Mouse (Mus musculus) adrenal gland, adult 18-20 months (tissue): ENCODE data around the gene Rpl5. TPM values are rescaled to one million over a fixed set of nuclear protein-coding genes. Genes with fewer than 3 reads are reported as not detected.
A peak's percentile ranks its signal among the peaks of the same experiment; 100 is the strongest.
"Not testable (repeated sequence)": the region's sequence is repeated elsewhere in the genome, so short reads cannot be mapped to it uniquely, and the experiment has no call there.

Source experiments
- DNase-seq, 2 experiments: peaks; one replicate each; pipeline ENCODE4 v3.0.0; 2021 to 2022; ENCODE audit warnings: low spot score in 2 of 2
- long read RNA-seq, 2 experiments: library from polyadenylated mRNA; stranded (forward); transcript quantifications; one replicate each; pipeline ENCODE4 v2.0.0; 2021
- total RNA-seq, 2 experiments: library from RNA; stranded (reverse); gene quantifications; 1 replicate in 1 of 2; 2 replicates in 1 of 2; pipeline ENCODE4 v1.2.3; 2021

Gene Rpl5
- total RNA-seq = 10 to 100 TPM; 57.0 to 65.2 TPM
- long read RNA-seq, experiment 1, transcript Rpl5-204 (3 exons, 1,024 nt) = major isoform, 24 of 51 reads
- long read RNA-seq, experiment 1, transcript Rpl5-201 (8 exons, 2,045 nt) = major isoform, 24 of 51 reads
- long read RNA-seq, experiment 1, partial matches to known transcripts = 2 of 51 reads
- long read RNA-seq, experiment 1, other reads (novel, unspliced or antisense) = 1 of 51 reads
- long read RNA-seq, experiment 2, transcript Rpl5-204 (3 exons, 1,024 nt) = minor isoform, 95 of 208 reads
- long read RNA-seq, experiment 2, transcript Rpl5-201 (8 exons, 2,045 nt) = major isoform, 100 of 208 reads
- long read RNA-seq, experiment 2, partial matches to known transcripts = 6 of 208 reads
- long read RNA-seq, experiment 2, other reads (novel, unspliced or antisense) = 5 of 208 reads

- DNase-seq = peak; percentile 95 to 97
These were observed at the start of gene Rpl5 for GRCm38 (mm10) chr5:107900206-107901013. Rpl5 (plus strand) TSS chr5:107900502.

- DNase-seq = no peak
These were observed 46.5 kb upstream of the Rpl5 start for GRCm38 (mm10) chr5:107853807-107854206.

GRCm38 (mm10) chr5:107854556-107854955, 45.7 kb upstream of the Rpl5 start:
- no peak for DNase-seq

GRCm38 (mm10) chr5:107855546-107855945, 44.8 kb upstream of the Rpl5 start:
- DNase-seq = no peak

GRCm38 (mm10) chr5:107858963-107859362, 41.3 kb upstream of the Rpl5 start:
- DNase-seq = no peak

- DNase-seq = no peak
These were observed 36.3 kb upstream of the Rpl5 start for GRCm38 (mm10) chr5:107863971-107864370.

GRCm38 (mm10) chr5:107866127-107867126, 33.9 kb upstream of the Rpl5 start:
- no peak for DNase-seq

- DNase-seq = peak; percentile 59 to 66
These were observed 32.1 kb upstream of the Rpl5 start for GRCm38 (mm10) chr5:107867970-107868904.

GRCm38 (mm10) chr5:107868905-107869424, 31.3 kb upstream of the Rpl5 start:
- peak; percentile 87 to 91 for DNase-seq

GRCm38 (mm10) chr5:107869701-107870100, 30.6 kb upstream of the Rpl5 start:
- no peak for DNase-seq

- DNase-seq = no peak
These were observed 27.0 kb upstream of the Rpl5 start for GRCm38 (mm10) chr5:107873330-107873729.

- no peak for DNase-seq
These were observed 26.4 kb upstream of the Rpl5 start for GRCm38 (mm10) chr5:107873886-107874302.

- no peak for DNase-seq
These were observed 25.6 kb upstream of the Rpl5 start, which contains the start of gene Evi5 for GRCm38 (mm10) chr5:107874561-107875260. Evi5 (minus strand) TSS chr5:107875107.

GRCm38 (mm10) chr5:107875261-107875611, 25.1 kb upstream of the Rpl5 start:
- no peak for DNase-seq

GRCm38 (mm10) chr5:107877053-107877452, 23.2 kb upstream of the Rpl5 start:
- no peak for DNase-seq

GRCm38 (mm10) chr5:107880710-107881109, 19.6 kb upstream of the Rpl5 start:
- DNase-seq = no peak

GRCm38 (mm10) chr5:107889994-107890888, 10.1 kb upstream of the Rpl5 start:
- no peak for DNase-seq

GRCm38 (mm10) chr5:107891515-107891914, 8.8 kb upstream of the Rpl5 start:
- not testable (repeated sequence) for DNase-seq
